Mouse (Mus musculus): ENCODE results near the gene Kcnmb1. TPM values are rescaled to one million over a fixed set of nuclear protein-coding genes. Genes with fewer than 3 reads are reported as not detected.

Gene Kcnmb1
- polyA plus RNA-seq, 1 experiment from 2014 or later = 0.18 TPM

DNA sequence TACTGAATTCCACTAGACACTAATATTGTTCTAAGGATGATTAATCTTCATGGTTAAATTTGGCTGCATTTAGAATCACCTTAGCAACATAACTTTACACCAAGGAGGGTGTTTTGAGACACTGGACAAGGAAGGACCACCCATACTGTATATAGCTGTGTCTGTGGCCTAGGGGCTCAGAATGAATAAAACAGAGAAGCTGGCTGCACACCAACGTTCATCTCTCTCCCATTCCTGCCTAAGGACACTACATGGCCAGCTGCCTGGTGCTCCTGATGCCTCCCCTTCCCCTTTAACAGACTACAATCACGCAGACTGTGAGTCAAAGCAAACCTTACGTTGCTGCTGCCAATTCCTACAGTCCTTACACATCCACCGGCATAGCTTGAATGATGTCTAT lies 6.8 kb upstream of the Kcnmb1 start:
- 77% methylated on average over 4 of the region's 4 CpGs for WGBS
- ATAC-seq (ENCODE audit: low FRiP score) = no peak

GRCm38 (mm10) chr11:33956623-33957022 lies 6.2 kb upstream of the Kcnmb1 start:
- no peaks in the 10 kb centered on the region for H3K36me3 ChIP-seq (ENCODE audit: control insufficient read depth, insufficient read depth, low read length)
- DNase-seq (ENCODE audit: low spot score, missing footprints) (no peak), ATAC-seq (ENCODE audit: low FRiP score) (no peak)
- no peak overlapping the region for H3K4me3 ChIP-seq (ENCODE audit: low read depth, low read length)
- H3K27ac ChIP-seq (ENCODE audit: low read depth, low read length) = no peak overlapping the region
- H3K9ac ChIP-seq (ENCODE audit: low read length) = no peak overlapping the region
- no peaks in the 10 kb centered on the region for H3K9me3 ChIP-seq (ENCODE audit: control insufficient read depth, low read length)
- H3K4me1 ChIP-seq (ENCODE audit: control insufficient read depth, insufficient read depth, low read length) = no peaks in the 10 kb centered on the region
- no peaks in the 10 kb centered on the region for H3K27me3 ChIP-seq (ENCODE audit: control insufficient read depth, insufficient read depth, low read length)
- 87% methylated on average over 5 of the region's 5 CpGs for WGBS
- H3K4me2 ChIP-seq = no peak overlapping the region

More for the DNA sequence above, 6.8 kb upstream of the Kcnmb1 start:
- Histone ChIP-seq H3K27me3 (ENCODE audit: control insufficient read depth, insufficient read depth, low read length) (no peaks in the 10 kb centered on the region), H3K27ac (ENCODE audit: low read depth, low read length) (no peak overlapping the region), H3K9ac (ENCODE audit: low read length) (no peak overlapping the region), H3K4me3 (ENCODE audit: low read depth, low read length) (no peak overlapping the region), H3K36me3 (ENCODE audit: control insufficient read depth, insufficient read depth, low read length) (no peaks in the 10 kb centered on the region), H3K4me2 (no peak overlapping the region), H3K9me3 (ENCODE audit: control insufficient read depth, low read length) (no peaks in the 10 kb centered on the region), H3K4me1 (ENCODE audit: control insufficient read depth, insufficient read depth, low read length) (no peaks in the 10 kb centered on the region)
- DNase-seq (ENCODE audit: low spot score, missing footprints) = peak; percentile 68

DNA sequence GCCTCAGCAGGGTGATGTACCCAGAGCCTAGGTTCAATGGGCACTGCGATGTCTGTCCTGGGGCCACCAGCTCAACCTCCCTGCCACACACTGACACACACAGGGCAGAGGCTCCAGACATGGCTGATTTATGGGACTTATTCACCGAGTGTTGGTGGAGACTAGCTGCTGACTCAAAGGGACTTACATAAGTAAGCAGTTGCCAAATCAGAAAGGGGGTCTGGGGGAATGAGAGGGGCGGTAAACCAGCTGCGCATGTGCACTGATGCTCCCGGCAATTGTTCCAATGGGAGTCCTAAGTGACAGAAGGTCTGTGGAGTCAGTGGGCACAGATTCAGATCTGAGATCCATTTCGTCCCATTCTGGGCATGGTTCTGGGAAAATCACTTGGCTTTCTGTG lies 5.2 kb upstream of the Kcnmb1 start:
- Histone ChIP-seq H3K27me3 (ENCODE audit: control insufficient read depth, insufficient read depth, low read length) (no peaks in the 10 kb centered on the region), H3K27ac (ENCODE audit: low read depth, low read length) (no peak overlapping the region), H3K4me1 (ENCODE audit: control insufficient read depth, insufficient read depth, low read length) (no peaks in the 10 kb centered on the region), H3K9ac (ENCODE audit: low read length) (no peak overlapping the region), H3K9me3 (ENCODE audit: control insufficient read depth, low read length) (no peaks in the 10 kb centered on the region), H3K36me3 (ENCODE audit: control insufficient read depth, insufficient read depth, low read length) (no peaks in the 10 kb centered on the region), H3K4me3 (ENCODE audit: low read depth, low read length) (no peak overlapping the region), H3K4me2 (no peak overlapping the region)
- ATAC-seq (ENCODE audit: low FRiP score) (no peak), DNase-seq (ENCODE audit: low spot score, missing footprints) (peak; percentile 80)
- 89% methylated on average over 6 of the region's 6 CpGs for WGBS

- no peak for ATAC-seq (ENCODE audit: low FRiP score)
- Histone ChIP-seq H3K9me3 (ENCODE audit: control insufficient read depth, low read length) (no peaks in the 10 kb centered on the region), H3K9ac (ENCODE audit: low read length) (no peak overlapping the region), H3K27me3 (ENCODE audit: control insufficient read depth, insufficient read depth, low read length) (no peaks in the 10 kb centered on the region), H3K4me3 (ENCODE audit: low read depth, low read length) (no peak overlapping the region), H3K27ac (ENCODE audit: low read depth, low read length) (no peak overlapping the region), H3K36me3 (ENCODE audit: control insufficient read depth, insufficient read depth, low read length) (no peaks in the 10 kb centered on the region), H3K4me1 (ENCODE audit: control insufficient read depth, insufficient read depth, low read length) (no peaks in the 10 kb centered on the region), H3K4me2 (no peak overlapping the region)
- 82% methylated on average over 8 of the region's 8 CpGs for WGBS
- peak; percentile 80 for DNase-seq (ENCODE audit: low spot score, missing footprints)
Measured at GRCm38 (mm10) chr11:33958713-33959112, 4.1 kb upstream of the Kcnmb1 start.

GRCm38 (mm10) chr11:33962178-33962577 lies 635 bp upstream of the Kcnmb1 start:
- Histone ChIP-seq H3K4me1 (ENCODE audit: control insufficient read depth, insufficient read depth, low read length) (no peaks in the 10 kb centered on the region), H3K27ac (ENCODE audit: low read depth, low read length) (no peak overlapping the region), H3K4me3 (ENCODE audit: low read depth, low read length) (no peak overlapping the region), H3K9ac (ENCODE audit: low read length) (no peak overlapping the region), H3K36me3 (ENCODE audit: control insufficient read depth, insufficient read depth, low read length) (no peaks in the 10 kb centered on the region), H3K4me2 (no peak overlapping the region), H3K27me3 (ENCODE audit: control insufficient read depth, insufficient read depth, low read length) (no peaks in the 10 kb centered on the region), H3K9me3 (ENCODE audit: control insufficient read depth, low read length) (no peaks in the 10 kb centered on the region)
- peak; percentile 57 for DNase-seq (ENCODE audit: low spot score, missing footprints)
- ATAC-seq (ENCODE audit: low FRiP score) = no peak
- 45% methylated on average over 7 of the region's 7 CpGs for WGBS

- no peak overlapping the region for H3K4me2 ChIP-seq
- no peaks in the 10 kb centered on the region for H3K4me1 ChIP-seq (ENCODE audit: control insufficient read depth, insufficient read depth, low read length)
- WGBS = 60% methylated on average over 2 of the region's 2 CpGs
- no peaks in the 10 kb centered on the region for H3K36me3 ChIP-seq (ENCODE audit: control insufficient read depth, insufficient read depth, low read length)
- H3K9me3 ChIP-seq (ENCODE audit: control insufficient read depth, low read length) = no peaks in the 10 kb centered on the region
- no peak overlapping the region for H3K4me3 ChIP-seq (ENCODE audit: low read depth, low read length)
- ATAC-seq (ENCODE audit: low FRiP score) (no peak), DNase-seq (ENCODE audit: low spot score, missing footprints) (no peak)
- no peaks in the 10 kb centered on the region for H3K27me3 ChIP-seq (ENCODE audit: control insufficient read depth, insufficient read depth, low read length)
- H3K9ac ChIP-seq (ENCODE audit: low read length) = no peak overlapping the region
- no peak overlapping the region for H3K27ac ChIP-seq (ENCODE audit: low read depth, low read length)
Measured at GRCm38 (mm10) chr11:33965380-33965779, 2.6 kb downstream of the Kcnmb1 start.

GRCm38 (mm10) chr11:33967708-33968107 lies 4.9 kb downstream of the Kcnmb1 start:
- no peaks in the 10 kb centered on the region for H3K36me3 ChIP-seq (ENCODE audit: control insufficient read depth, insufficient read depth, low read length)

DNA sequence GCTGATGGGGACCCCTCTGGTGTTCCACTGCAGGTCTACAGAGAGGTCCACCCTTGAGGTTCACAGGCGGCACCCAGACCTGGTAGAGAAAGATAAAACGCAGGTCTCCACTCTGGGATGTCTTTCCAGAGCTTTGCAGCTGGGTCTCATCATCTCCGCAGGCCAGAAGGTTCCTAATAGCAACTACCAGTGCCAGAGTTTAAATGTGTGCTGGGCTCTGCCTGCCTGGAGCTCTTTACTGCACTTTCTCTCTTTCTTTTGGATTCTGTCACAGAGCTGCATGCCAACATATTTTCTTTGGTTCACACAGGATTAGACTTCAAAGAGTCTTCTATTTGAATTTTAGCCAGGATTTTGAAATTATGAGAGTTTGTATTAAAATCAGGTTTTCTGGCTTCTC lies 6.4 kb downstream of the Kcnmb1 start:
- no peaks in the 10 kb centered on the region for H3K36me3 ChIP-seq (ENCODE audit: control insufficient read depth, insufficient read depth, low read length)
- H3K4me3 ChIP-seq (ENCODE audit: low read depth, low read length) = no peak overlapping the region
- no peak overlapping the region for H3K27ac ChIP-seq (ENCODE audit: low read depth, low read length)
- no peaks in the 10 kb centered on the region for H3K27me3 ChIP-seq (ENCODE audit: control insufficient read depth, insufficient read depth, low read length)
- H3K9ac ChIP-seq (ENCODE audit: low read length) = no peak overlapping the region
- ATAC-seq (ENCODE audit: low FRiP score) = no peak
- no peaks in the 10 kb centered on the region for H3K4me1 ChIP-seq (ENCODE audit: control insufficient read depth, insufficient read depth, low read length)
- DNase-seq (ENCODE audit: low spot score, missing footprints) = no peak
- H3K4me2 ChIP-seq = no peak overlapping the region
- H3K9me3 ChIP-seq (ENCODE audit: control insufficient read depth, low read length) = no peaks in the 10 kb centered on the region
- 86% methylated on average over 3 of the region's 3 CpGs for WGBS

More at GRCm38 (mm10) chr11:33967708-33968107, 4.9 kb downstream of the Kcnmb1 start:
- H3K27ac ChIP-seq (ENCODE audit: low read depth, low read length) = no peak overlapping the region
- 76% methylated on average over 4 of the region's 4 CpGs for WGBS
- H3K27me3 ChIP-seq (ENCODE audit: control insufficient read depth, insufficient read depth, low read length) = no peaks in the 10 kb centered on the region
- no peak overlapping the region for H3K4me2 ChIP-seq
- no peak for ATAC-seq (ENCODE audit: low FRiP score)
- H3K9ac ChIP-seq (ENCODE audit: low read length) = no peak overlapping the region
- DNase-seq (ENCODE audit: low spot score, missing footprints) = no peak
- no peaks in the 10 kb centered on the region for H3K9me3 ChIP-seq (ENCODE audit: control insufficient read depth, low read length)
- no peak overlapping the region for H3K4me3 ChIP-seq (ENCODE audit: low read depth, low read length)
- no peaks in the 10 kb centered on the region for H3K4me1 ChIP-seq (ENCODE audit: control insufficient read depth, insufficient read depth, low read length)

GRCm38 (mm10) chr11:33972114-33972513 lies 9.3 kb downstream of the Kcnmb1 start:
- DNase-seq (ENCODE audit: low spot score, missing footprints) = no peak
- Histone ChIP-seq H3K4me2 (no peak overlapping the region), H3K4me3 (ENCODE audit: low read depth, low read length) (no peak overlapping the region), H3K36me3 (ENCODE audit: control insufficient read depth, insufficient read depth, low read length) (no peaks in the 10 kb centered on the region), H3K9ac (ENCODE audit: low read length) (no peak overlapping the region), H3K27ac (ENCODE audit: low read depth, low read length) (no peak overlapping the region), H3K4me1 (ENCODE audit: control insufficient read depth, insufficient read depth, low read length) (no peaks in the 10 kb centered on the region), H3K27me3 (ENCODE audit: control insufficient read depth, insufficient read depth, low read length) (no peaks in the 10 kb centered on the region), H3K9me3 (ENCODE audit: control insufficient read depth, low read length) (no peaks in the 10 kb centered on the region)
- no peak for ATAC-seq (ENCODE audit: low FRiP score)
- 92% methylated on average over 7 of the region's 7 CpGs for WGBS
